Mouse (Mus musculus): ENCODE measurements around the gene Ankrd37.

Ankrd37 gene

DNA sequence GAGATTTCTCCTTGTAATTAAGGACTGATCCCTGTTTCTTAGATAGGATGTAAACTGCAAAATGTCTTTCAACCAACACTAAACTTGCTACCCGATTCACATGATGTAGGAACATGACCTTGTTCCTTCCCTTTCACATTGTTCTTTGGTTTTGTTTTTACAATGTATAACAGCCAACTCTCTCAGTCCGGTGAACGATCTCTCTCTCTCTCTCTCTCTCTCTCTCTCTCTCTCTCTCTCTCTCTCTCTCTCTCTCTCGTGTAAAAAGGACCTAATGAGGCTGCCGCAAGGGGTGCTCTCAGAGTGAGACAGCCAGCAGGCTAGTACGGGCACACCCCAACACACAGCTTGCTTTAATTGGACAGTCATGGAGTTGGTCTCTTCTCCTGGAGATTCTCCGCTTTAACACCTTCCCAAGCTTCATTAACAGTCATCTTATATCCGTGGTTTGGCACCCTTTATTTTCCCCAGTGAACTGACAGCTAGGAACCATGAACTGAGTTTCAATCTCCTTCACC is 31.5 kb downstream of the Ankrd37 start:
- DNase-seq = no peak

DNA sequence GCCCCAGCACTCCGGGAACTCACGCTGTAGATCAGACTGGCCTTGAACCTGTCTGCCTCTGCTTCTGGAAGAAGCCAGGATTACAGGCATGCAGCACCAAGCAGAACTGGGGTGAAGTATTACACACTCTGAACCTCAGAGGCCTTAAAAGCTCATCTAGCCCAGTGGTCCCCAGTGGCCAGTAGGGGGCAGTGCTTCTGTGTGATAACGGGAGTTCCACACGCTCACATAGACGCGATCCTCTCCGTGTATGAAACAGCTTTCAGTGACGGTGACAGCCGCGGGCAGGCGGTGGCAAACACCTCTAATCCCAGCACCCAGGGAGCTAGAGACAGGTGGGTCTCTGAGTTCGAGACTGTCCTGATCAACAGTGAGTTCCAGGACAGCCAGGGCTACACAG is 34.6 kb downstream of the Ankrd37 start:
- no peak for DNase-seq

DNA sequence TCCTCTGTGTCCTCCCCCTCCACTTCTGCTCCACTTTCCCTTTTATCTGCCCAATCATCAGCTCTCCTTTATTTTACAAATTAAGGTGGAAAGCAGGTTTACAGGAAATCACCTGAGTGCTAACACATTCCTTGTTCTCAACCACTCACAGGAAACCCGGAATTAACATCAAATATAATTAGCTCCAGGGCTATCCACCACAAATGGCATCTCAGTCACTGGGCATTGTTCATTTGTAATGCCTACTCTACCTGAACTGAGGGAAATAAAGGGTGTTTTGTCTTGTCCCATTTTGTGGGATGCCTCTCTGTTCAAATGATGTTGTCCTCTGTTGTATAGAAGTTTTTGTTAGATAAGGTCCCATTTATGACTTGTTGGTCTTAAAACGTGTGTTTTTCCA is 54.9 kb downstream of the Ankrd37 start:
- DNase-seq = no peak
